Mouse (Mus musculus) left cerebral cortex, postnatal 25 days (tissue): Measurements from ENCODE around the gene Vamp4. TPM values are rescaled to one million over a fixed set of nuclear protein-coding genes. Genes with fewer than 3 reads are reported as not detected.

Source experiments
- DNase-seq, 2 experiments: peaks; one replicate each; pipeline ENCODE4 v3.0.0; 2022; ENCODE audit warnings: low spot score in 2 of 2, mixed read lengths in 1 of 2
- intact Hi-C: fragments of 180-260 bp; cut with DNase I; formaldehyde crosslinking; loops from one replicate; pipeline ENCODE4 v1.15.1; 2025
- total RNA-seq, 2 experiments: library from RNA; stranded (reverse); gene quantifications; 2 replicates each; pipeline ENCODE4 v1.2.3; 2021

The Vamp4 gene
- total RNA-seq, 2 experiments from 2014 or later = 111 TPM

DNA sequence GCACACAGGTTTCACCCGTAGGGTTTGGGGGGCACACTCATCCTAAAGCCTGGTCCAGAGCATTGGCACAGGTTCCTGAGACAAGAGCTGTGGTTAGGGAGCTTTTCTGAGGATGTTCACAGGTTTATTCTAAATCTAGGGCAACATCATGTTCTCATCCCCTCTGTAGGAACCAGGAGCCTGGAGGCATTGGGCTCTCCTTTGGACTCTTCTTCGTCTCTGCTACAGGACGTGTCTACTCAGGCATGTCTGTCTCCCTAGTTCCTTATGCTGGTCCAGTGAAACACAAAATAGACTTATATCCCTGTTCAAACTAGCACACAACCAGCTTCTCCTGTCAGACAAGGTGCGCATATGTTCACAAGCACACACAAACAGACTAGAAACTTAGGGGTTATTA is 68.2 kb downstream of the Vamp4 start:
- DNase-seq = no peak
- intact Hi-C loops = no loop called here

GRCm38 (mm10) chr1:162639051-162639750 is 68.9 kb downstream of the Vamp4 start, which contains the start of gene Myoc:
Gene Myoc (plus strand): TSS chr1:162639155.
- no peak for DNase-seq
- intact Hi-C loops = no loop called here

DNA sequence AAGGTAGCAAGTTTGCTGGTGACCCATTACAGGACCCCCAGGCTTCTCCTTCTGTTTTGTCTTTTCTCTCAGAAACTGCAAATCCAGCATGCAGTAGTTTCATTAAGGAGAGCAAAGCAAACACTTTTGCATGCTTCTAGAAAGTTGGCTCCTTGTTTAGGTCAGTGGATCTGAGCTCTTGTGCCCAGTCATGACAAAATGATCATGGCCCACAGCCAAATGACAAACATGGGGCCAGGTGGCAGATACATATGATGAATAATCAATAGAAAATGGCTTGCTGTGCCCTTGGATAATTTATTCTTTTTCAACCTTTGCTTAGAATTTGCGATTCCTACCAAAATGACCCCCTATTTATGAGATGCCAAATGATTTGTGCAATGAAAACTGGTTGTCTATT is 69.5 kb downstream of the Vamp4 start:
- intact Hi-C loops = no loop called here
- no peak for DNase-seq

- intact Hi-C loops = no loop called here
- DNase-seq = no peak
These were observed 72.3 kb downstream of the Vamp4 start for GRCm38 (mm10) chr1:162642591-162642990.

DNA sequence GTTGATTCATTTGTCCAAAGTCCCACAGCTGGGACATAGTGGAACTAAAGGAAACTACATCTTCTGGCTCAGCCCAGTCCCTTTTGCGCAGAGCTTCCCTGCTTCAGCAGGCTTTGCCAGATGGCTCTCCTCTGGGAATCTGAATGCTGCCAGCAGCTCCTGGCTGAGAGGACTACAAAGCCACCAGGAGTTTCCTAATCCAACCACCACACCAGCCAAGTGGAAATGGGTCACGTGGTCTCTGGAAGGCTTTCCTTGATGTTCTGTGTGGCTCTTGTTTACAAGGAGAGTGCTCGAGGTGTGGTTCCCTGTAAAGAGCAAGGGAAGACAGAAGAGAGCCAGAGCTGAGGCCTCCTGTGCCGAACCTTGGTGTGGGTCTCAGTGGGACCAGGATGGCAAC is 73.4 kb downstream of the Vamp4 start:
- intact Hi-C loops = no loop called here
- DNase-seq = peak; percentile 42 to 75

- intact Hi-C loops = no loop called here
- no peak for DNase-seq
These were observed 75.9 kb downstream of the Vamp4 start for GRCm38 (mm10) chr1:162646083-162646686.

DNA sequence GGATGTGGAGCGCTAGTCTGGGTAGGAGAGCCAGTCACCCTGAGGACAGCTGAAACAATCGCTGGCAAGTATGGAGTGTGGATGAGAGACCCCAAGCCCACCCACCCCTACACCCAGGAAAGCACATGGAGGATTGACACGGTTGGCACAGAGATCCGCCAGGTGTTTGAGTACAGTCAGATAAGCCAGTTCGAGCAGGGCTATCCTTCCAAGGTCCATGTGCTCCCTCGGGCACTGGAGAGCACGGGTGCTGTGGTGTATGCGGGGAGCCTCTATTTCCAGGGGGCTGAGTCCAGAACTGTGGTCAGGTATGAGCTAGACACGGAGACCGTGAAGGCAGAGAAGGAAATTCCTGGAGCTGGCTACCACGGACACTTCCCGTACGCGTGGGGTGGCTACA is 78.1 kb downstream of the Vamp4 start:
- DNase-seq = no peak
- intact Hi-C loops = no loop called here

Other genes starting within 250 kb of the Vamp4 start
- 10 to 100 TPM; 87.6 to 94.1 TPM for gene Dnm3, start 92.5 kb upstream of the Vamp4 start, total RNA-seq
- 10 to 100 TPM; 10.5 to 10.7 TPM for gene Mettl13, start 22.0 kb upstream of the Vamp4 start, total RNA-seq
- 1 to 10 TPM; 5.4 to 7.3 TPM for gene Myoc, start 68.6 kb downstream of the Vamp4 start, total RNA-seq
- gene Myocos, start 87.7 kb downstream of the Vamp4 start, total RNA-seq = not detected
- gene Prrc2c, start 170.0 kb downstream of the Vamp4 start, total RNA-seq = 100 to 1,000 TPM; 190 to 226 TPM
- gene Fmo4, start 243.5 kb downstream of the Vamp4 start, total RNA-seq = not detected